In genomic region chr1:84923432-84923831, GRCm38 (mm10) we compare ENCODE assay signal across 26 mouse cellular contexts. TPM values are rescaled to one million over a fixed set of nuclear protein-coding genes. Genes with fewer than 3 reads are reported as not detected.
"Had no signal": no experiment of that assay in that cellular context is flagged by ENCODE, and none has a peak within 500 bp of the region (broad histone marks: within the 10 kb centered on the region; RNA-seq: fewer than 3 reads in every experiment).

No protein-coding gene starts in this region.

- H3K4me1 ChIP-seq: embryonic facial prominence, embryonic 10.5 days; embryonic facial prominence, embryonic 12.5 days; embryonic facial prominence, embryonic 13.5 days; embryonic facial prominence, embryonic 15.5 days; forebrain, embryonic 10.5 days; forebrain, embryonic 12.5 days; forebrain, embryonic 13.5 days; forebrain, embryonic 15.5 days had no signal

- H3K4me2 ChIP-seq: embryonic facial prominence, embryonic 12.5 days; embryonic facial prominence, embryonic 13.5 days; embryonic facial prominence, embryonic 15.5 days; forebrain, embryonic 12.5 days; forebrain, embryonic 13.5 days; forebrain, embryonic 15.5 days had no signal

- H3K9me3 ChIP-seq: embryonic facial prominence, embryonic 10.5 days; embryonic facial prominence, embryonic 12.5 days; embryonic facial prominence, embryonic 13.5 days; embryonic facial prominence, embryonic 15.5 days; forebrain, embryonic 10.5 days; forebrain, embryonic 12.5 days; forebrain, embryonic 13.5 days; forebrain, embryonic 15.5 days had no signal

- DNase-seq: cerebellum, adult 8-10 months; cerebellum, adult 9-10 months; cerebellum, adult 9-11 months; cerebellum, postnatal 25 days; cerebellum, postnatal 36 days; embryo, embryonic 11 days; forebrain, postnatal 0 days; gastrocnemius, adult 2 months; gastrocnemius, postnatal 10 days; gastrocnemius, postnatal 14 days; gastrocnemius, postnatal 25 days; gastrocnemius, postnatal 36 days had no signal

- H3K4me3 ChIP-seq: embryonic facial prominence, embryonic 10.5 days; embryonic facial prominence, embryonic 12.5 days; embryonic facial prominence, embryonic 13.5 days; embryonic facial prominence, embryonic 15.5 days; erythroblast, embryonic 14.5 days; forebrain, embryonic 10.5 days; forebrain, embryonic 12.5 days; forebrain, embryonic 13.5 days; forebrain, embryonic 15.5 days; gastrocnemius, adult 2 months; heart, adult 2 months had no signal

- H3K36me3 ChIP-seq: embryonic facial prominence, embryonic 10.5 days; embryonic facial prominence, embryonic 12.5 days; embryonic facial prominence, embryonic 13.5 days; embryonic facial prominence, embryonic 15.5 days; forebrain, embryonic 10.5 days; forebrain, embryonic 12.5 days had no signal

- H3K27ac ChIP-seq: embryonic facial prominence, embryonic 10.5 days; embryonic facial prominence, embryonic 12.5 days; embryonic facial prominence, embryonic 13.5 days; embryonic facial prominence, embryonic 15.5 days; forebrain, embryonic 10.5 days; forebrain, embryonic 12.5 days; forebrain, embryonic 13.5 days; forebrain, embryonic 15.5 days; gastrocnemius, adult 2 months; heart, adult 2 months had no signal

- ATAC-seq: forebrain, embryonic 13.5 days; forebrain, embryonic 14.5 days; forebrain, embryonic 15.5 days; forebrain, embryonic 16.5 days; forebrain, postnatal 0 days had no signal

- H3K27me3 ChIP-seq: embryonic facial prominence, embryonic 12.5 days; embryonic facial prominence, embryonic 13.5 days; embryonic facial prominence, embryonic 15.5 days; forebrain, embryonic 12.5 days; forebrain, embryonic 13.5 days; forebrain, embryonic 15.5 days had no signal

- H3K9ac ChIP-seq: embryonic facial prominence, embryonic 12.5 days; embryonic facial prominence, embryonic 13.5 days; embryonic facial prominence, embryonic 15.5 days; forebrain, embryonic 12.5 days; forebrain, embryonic 13.5 days; forebrain, embryonic 15.5 days; forebrain, postnatal 0 days had no signal

RNA-seq across cellular contexts. Expression of gene Slc16a14, which starts 11.5 kb away (rescaled TPM):
- total RNA-seq: common myeloid progenitor, adult 5-6 weeks; gastrocnemius, postnatal 10 days; granulocyte monocyte progenitor cell, adult 5-6 weeks had no signal
- polyA plus RNA-seq: erythroblast, embryonic 14.5 days had no signal
